Mouse (Mus musculus): ENCODE data around the gene Suclg2.

- no peak for TF ChIP-seq EP300 (IDR thresholded peaks at IDR 0.05; ENCODE audit: low read depth)
- TF ChIP-seq CTCF (IDR thresholded peaks at IDR 0.05; ENCODE audit: low read depth): no peak
These were observed 9.1 kb downstream of the Suclg2 start for GRCm38 (mm10) chr6:95709531-95709930.

Measured in liver, embryonic 14.5 days (tissue).